Mouse (Mus musculus): ENCODE measurements around the gene Tanc1.

- TF ChIP-seq CTCF (IDR thresholded peaks at IDR 0.05; ENCODE audit: low read depth) (no peak), EP300 (IDR thresholded peaks at IDR 0.05; ENCODE audit: low read depth) (no peak)
Observed at GRCm38 (mm10) chr2:59881404-59881803, 269.6 kb downstream of the Tanc1 start.
